Mouse (Mus musculus): ENCODE measurements around the gene Slc29a1. TPM values are rescaled to one million over a fixed set of nuclear protein-coding genes. Genes with fewer than 3 reads are reported as not detected.

The Slc29a1 gene
- polyA plus RNA-seq (2014; fragmentation: Illumina TruSeq; extraction: RNeasy Lipid Tissue Mini Kit (QIAGEN cat#74804); ENCODE audit: low read depth, low replicate concordance): 99.8 TPM

GRCm38 (mm10) chr17:45599446-45600242, at the start of gene Slc29a1:
TSS of gene Slc29a1 (minus strand) at chr17:45599606.

GRCm38 (mm10) chr17:45601877-45602304, 2.5 kb upstream of the Slc29a1 start, which contains the start of gene Mymx:
TSS of gene Mymx (minus strand) at chr17:45602102.

GRCm38 (mm10) chr17:45573087-45573779, 26.2 kb downstream of the Slc29a1 start, which contains the start of gene Hsp90ab1:
TSS of gene Hsp90ab1 (minus strand) at chr17:45573271.

GRCm38 (mm10) chr17:45563655-45564530, 35.5 kb downstream of the Slc29a1 start, which contains the start of gene Slc35b2:
TSS of gene Slc35b2 (plus strand) at chr17:45563874.

GRCm38 (mm10) chr17:45555452-45556106, 43.8 kb downstream of the Slc29a1 start, which contains the start of gene Nfkbie:
TSS of gene Nfkbie (plus strand) at chr17:45555703.

GRCm38 (mm10) chr17:45549617-45550181, 49.7 kb downstream of the Slc29a1 start, which contains the start of gene Tmem151b:
TSS of gene Tmem151b (minus strand) at chr17:45549677.

Other genes with a start within 250 kb of the Slc29a1 start
- gene Cdc5l, start 165.9 kb downstream of the Slc29a1 start, polyA plus RNA-seq (2014; fragmentation: Illumina TruSeq; extraction: RNeasy Lipid Tissue Mini Kit (QIAGEN cat#74804); ENCODE audit: low read depth, low replicate concordance): 39.8 TPM
- 0.31 TPM for gene Spats1, start 124.2 kb downstream of the Slc29a1 start, polyA plus RNA-seq (2014; fragmentation: Illumina TruSeq; extraction: RNeasy Lipid Tissue Mini Kit (QIAGEN cat#74804); ENCODE audit: low read depth, low replicate concordance)
- 18.6 TPM for gene Aars2, start 92.8 kb downstream of the Slc29a1 start, polyA plus RNA-seq (2014; fragmentation: Illumina TruSeq; extraction: RNeasy Lipid Tissue Mini Kit (QIAGEN cat#74804); ENCODE audit: low read depth, low replicate concordance)
- not detected for gene Tcte1, start 76.2 kb downstream of the Slc29a1 start, polyA plus RNA-seq (2014; fragmentation: Illumina TruSeq; extraction: RNeasy Lipid Tissue Mini Kit (QIAGEN cat#74804); ENCODE audit: low read depth, low replicate concordance)
- gene Tmem151b, start 49.9 kb downstream of the Slc29a1 start, polyA plus RNA-seq (2014; fragmentation: Illumina TruSeq; extraction: RNeasy Lipid Tissue Mini Kit (QIAGEN cat#74804); ENCODE audit: low read depth, low replicate concordance): not detected
- 1.9 TPM for gene Nfkbie, start 43.9 kb downstream of the Slc29a1 start, polyA plus RNA-seq (2014; fragmentation: Illumina TruSeq; extraction: RNeasy Lipid Tissue Mini Kit (QIAGEN cat#74804); ENCODE audit: low read depth, low replicate concordance)
- 27.8 TPM for gene Slc35b2, start 35.7 kb downstream of the Slc29a1 start, polyA plus RNA-seq (2014; fragmentation: Illumina TruSeq; extraction: RNeasy Lipid Tissue Mini Kit (QIAGEN cat#74804); ENCODE audit: low read depth, low replicate concordance)
- gene Hsp90ab1, start 26.3 kb downstream of the Slc29a1 start, polyA plus RNA-seq (2014; fragmentation: Illumina TruSeq; extraction: RNeasy Lipid Tissue Mini Kit (QIAGEN cat#74804); ENCODE audit: low read depth, low replicate concordance): 1,229 TPM
- not detected for gene Mymx, start 2.5 kb upstream of the Slc29a1 start, polyA plus RNA-seq (2014; fragmentation: Illumina TruSeq; extraction: RNeasy Lipid Tissue Mini Kit (QIAGEN cat#74804); ENCODE audit: low read depth, low replicate concordance)
- gene Capn11, start 59.7 kb upstream of the Slc29a1 start, polyA plus RNA-seq (2014; fragmentation: Illumina TruSeq; extraction: RNeasy Lipid Tissue Mini Kit (QIAGEN cat#74804); ENCODE audit: low read depth, low replicate concordance): 2.1 TPM
- gene Mrpl14, start 86.7 kb upstream of the Slc29a1 start, polyA plus RNA-seq (2014; fragmentation: Illumina TruSeq; extraction: RNeasy Lipid Tissue Mini Kit (QIAGEN cat#74804); ENCODE audit: low read depth, low replicate concordance): 140 TPM
- 79.9 TPM for gene Tmem63b, start 87.3 kb upstream of the Slc29a1 start, polyA plus RNA-seq (2014; fragmentation: Illumina TruSeq; extraction: RNeasy Lipid Tissue Mini Kit (QIAGEN cat#74804); ENCODE audit: low read depth, low replicate concordance)
- not detected for gene 1600014C23Rik, start 134.2 kb upstream of the Slc29a1 start, polyA plus RNA-seq (2014; fragmentation: Illumina TruSeq; extraction: RNeasy Lipid Tissue Mini Kit (QIAGEN cat#74804); ENCODE audit: low read depth, low replicate concordance)